Mouse (Mus musculus) ovary, postnatal 14 days (tissue): Measurements from ENCODE around the gene Cd34.

Source experiments
- DNase-seq: peaks from one replicate; pipeline ENCODE4 v3.0.0; 2022; ENCODE audit warnings: low spot score

Cd34 gene

GRCm38 (mm10) chr1:194971980-194972379 is 33.4 kb downstream of the Cd34 start:
- no peak for DNase-seq

- DNase-seq = peak; percentile 94
Observed at GRCm38 (mm10) chr1:194976164-194976516, 37.5 kb downstream of the Cd34 start.

GRCm38 (mm10) chr1:194976517-194977370 is 38.1 kb downstream of the Cd34 start:
- peak; percentile 23 for DNase-seq

GRCm38 (mm10) chr1:194977371-194977761 is 38.7 kb downstream of the Cd34 start:
- no peak for DNase-seq

- DNase-seq = no peak
Observed at GRCm38 (mm10) chr1:194977946-194978720, 39.5 kb downstream of the Cd34 start.

GRCm38 (mm10) chr1:194980826-194981435 is 42.3 kb downstream of the Cd34 start:
- no peak for DNase-seq

GRCm38 (mm10) chr1:194982931-194983690 is 44.5 kb downstream of the Cd34 start:
- no peak for DNase-seq

- DNase-seq = no peak
Observed at GRCm38 (mm10) chr1:194984914-194985313, 46.3 kb downstream of the Cd34 start.

- no peak for DNase-seq
Observed at GRCm38 (mm10) chr1:194985442-194986210, 47.0 kb downstream of the Cd34 start.

- DNase-seq = no peak
Observed at GRCm38 (mm10) chr1:194989024-194989423, 50.4 kb downstream of the Cd34 start.

- no peak for DNase-seq
Observed at GRCm38 (mm10) chr1:194990976-194991375, 52.4 kb downstream of the Cd34 start.

- no peak for DNase-seq
Observed at GRCm38 (mm10) chr1:194991654-194992053, 53.0 kb downstream of the Cd34 start.

GRCm38 (mm10) chr1:194992589-194993317 is 54.1 kb downstream of the Cd34 start:
- DNase-seq = no peak

GRCm38 (mm10) chr1:194993409-194993988 is 54.9 kb downstream of the Cd34 start:
- no peak for DNase-seq

GRCm38 (mm10) chr1:194994262-194994661 is 55.6 kb downstream of the Cd34 start:
- no peak for DNase-seq

GRCm38 (mm10) chr1:194995196-194995595 is 56.6 kb downstream of the Cd34 start:
- no peak for DNase-seq

GRCm38 (mm10) chr1:194998396-194998795 is 59.8 kb downstream of the Cd34 start:
- DNase-seq = no peak

GRCm38 (mm10) chr1:195003328-195003727 is 64.7 kb downstream of the Cd34 start:
- no peak for DNase-seq

GRCm38 (mm10) chr1:195004194-195004593 is 65.6 kb downstream of the Cd34 start:
- no peak for DNase-seq

GRCm38 (mm10) chr1:195006267-195006666 is 67.6 kb downstream of the Cd34 start:
- no peak for DNase-seq
